Mouse (Mus musculus) heart, postnatal 36 days (tissue): ENCODE data around the gene Padi3. TPM values are rescaled to one million over a fixed set of nuclear protein-coding genes. Genes with fewer than 3 reads are reported as not detected.

Experiments used
- DNase-seq, 2 experiments: peaks; one replicate each; pipeline ENCODE4 v3.0.0; 2021 to 2022
- intact Hi-C: fragments of 180-260 bp; cut with DNase I; formaldehyde crosslinking; loops from one replicate; pipeline ENCODE4 v1.15.1; 2025
- total RNA-seq, 2 experiments: library from RNA; stranded (reverse); gene quantifications; 2 replicates each; pipeline ENCODE4 v1.2.3; 2021

The Padi3 gene
- total RNA-seq, 2 experiments from 2014 or later, result 0.14 to 0.19 TPM

DNA sequence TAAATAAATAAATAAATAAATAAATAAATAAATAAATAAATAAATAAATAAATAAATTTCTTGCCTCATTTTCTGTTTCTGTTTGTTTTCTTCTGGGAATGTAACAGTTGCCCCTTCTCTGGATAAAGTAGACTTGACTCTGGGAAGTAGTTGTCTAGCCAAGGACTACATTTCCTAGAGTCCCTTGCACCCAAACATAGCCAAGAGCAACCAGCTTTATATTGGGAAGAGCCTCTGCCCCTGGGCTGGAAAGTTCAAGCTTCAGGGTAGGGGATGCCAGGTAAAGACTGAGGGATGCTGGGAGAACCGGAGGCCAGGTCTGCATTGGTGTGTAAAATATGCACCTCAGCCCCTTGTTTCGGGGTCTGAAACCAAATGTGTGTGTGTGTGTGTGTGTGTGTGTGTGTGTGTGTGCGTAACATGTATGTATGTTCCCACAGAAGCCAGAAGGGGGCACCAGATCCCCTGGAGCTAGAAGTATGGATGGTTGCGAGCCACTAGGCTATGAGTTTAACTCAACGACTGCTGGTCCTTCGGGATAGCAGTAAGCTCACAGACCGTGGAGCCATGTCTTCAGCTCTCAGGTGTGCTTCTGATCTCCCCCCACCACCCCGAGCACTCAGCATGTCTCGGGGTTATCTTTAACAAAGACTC, 26.0 kb downstream of the Padi3 start:
- no peak for DNase-seq
- intact Hi-C loops, result no loop called here

DNA sequence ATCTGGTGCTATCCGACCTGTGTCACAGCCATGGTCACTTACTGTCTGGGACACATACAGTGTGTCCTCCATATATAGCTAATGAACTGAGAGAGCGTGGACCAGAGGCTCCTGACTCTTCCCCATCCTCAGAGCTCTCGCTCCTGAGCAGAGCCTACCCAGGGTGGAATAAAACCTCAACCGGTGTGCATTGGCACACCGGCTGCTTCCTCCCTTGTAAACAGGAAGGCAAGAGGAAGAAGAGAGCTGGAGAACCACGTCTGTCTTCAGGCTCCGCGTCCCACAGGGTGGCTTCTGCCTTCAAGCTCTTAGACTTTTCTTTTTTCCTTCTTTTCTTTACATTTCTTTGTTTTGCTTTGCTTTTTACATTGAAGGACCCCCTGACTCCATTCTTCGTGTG, 27.6 kb downstream of the Padi3 start:
- no peak for DNase-seq
- intact Hi-C loops, result no loop called here

DNA sequence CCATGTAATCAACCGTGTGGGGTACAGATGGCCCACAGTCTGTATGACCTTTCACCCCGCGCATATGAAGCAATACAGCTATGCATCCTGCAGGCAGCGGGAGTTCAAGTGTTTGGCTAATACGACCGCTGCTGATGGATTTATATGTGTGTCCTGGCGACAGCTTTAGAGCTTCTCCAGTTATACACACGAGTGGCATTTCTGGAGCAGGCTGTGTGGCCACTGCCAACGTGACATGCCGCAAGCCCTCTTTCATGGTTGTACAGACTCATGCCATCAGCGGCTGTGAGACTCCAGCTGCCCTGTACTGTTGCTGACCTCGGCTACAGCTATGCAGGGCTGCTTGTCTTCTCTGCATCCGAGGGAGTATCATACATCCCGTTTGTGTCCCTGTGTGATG, 29.9 kb downstream of the Padi3 start:
- intact Hi-C loops, result no loop called here
- DNase-seq, result no peak

DNA sequence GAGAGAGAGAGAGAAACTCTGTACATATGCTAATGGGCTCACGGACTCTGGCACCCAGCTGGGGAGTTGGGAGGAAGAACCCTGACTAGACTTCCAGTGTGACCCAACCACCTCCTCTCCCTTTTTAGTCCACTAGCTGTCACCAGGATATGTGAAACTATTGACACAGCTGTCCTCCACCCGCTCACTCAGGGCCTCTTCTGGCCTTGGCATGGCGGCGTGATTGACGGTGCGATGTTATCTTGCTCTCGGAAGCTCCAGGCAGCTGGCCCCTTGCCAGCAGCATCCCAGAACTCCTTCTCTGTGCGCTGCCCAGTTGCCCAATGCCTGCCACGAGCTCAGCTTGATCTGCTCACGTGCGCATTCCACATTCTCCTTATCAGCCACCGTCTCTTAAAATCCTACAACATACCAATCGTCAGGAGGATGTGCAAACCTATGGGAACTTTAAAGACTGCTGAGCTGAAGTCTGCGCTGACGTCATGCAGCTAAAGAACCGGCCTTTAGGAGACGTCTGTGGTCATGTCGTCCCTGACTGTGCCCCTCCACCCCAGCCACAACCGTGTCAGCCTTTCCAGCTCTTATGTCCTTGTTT, 30.5 kb downstream of the Padi3 start:
- no peak for DNase-seq
- intact Hi-C loops, result no loop called here

DNA sequence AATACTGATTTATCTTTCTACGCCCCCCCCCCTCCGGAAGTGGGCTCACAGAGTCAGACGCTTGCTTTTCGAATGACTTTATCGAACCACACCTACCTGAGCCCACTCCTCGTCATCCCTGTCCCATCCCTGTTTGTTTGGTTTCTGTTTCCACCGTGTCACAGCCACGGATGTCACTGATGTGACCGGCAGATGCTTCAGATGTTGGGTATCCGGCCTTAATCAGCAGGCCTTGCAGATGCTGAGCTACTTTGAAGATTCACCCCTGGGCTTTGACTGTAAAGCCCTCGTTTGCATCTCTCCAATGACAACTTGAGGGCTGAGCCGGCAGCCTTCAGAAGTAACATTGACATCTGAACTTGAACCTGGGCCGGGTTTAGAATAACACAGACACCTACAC, 33.8 kb downstream of the Padi3 start:
- DNase-seq, result no peak
- intact Hi-C loops, result no loop called here

DNA sequence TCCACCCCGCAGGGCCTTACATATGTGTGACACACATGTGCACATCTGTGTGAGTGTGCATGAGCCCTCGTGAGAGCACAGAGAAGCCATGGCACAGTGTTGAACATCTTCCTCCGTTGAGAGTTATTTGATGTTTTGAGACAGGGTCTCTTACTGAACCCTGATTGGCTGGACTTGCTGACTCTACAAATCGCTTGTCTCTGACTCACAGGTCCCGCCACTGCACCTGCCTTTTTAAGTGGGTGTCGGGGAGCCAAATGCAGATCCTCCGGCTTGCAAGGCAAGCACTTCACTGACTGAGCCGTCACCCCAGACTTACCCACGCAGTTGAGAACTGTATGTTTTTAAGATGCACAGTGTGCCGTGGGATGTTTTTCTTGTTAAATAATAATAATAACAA, 34.6 kb downstream of the Padi3 start:
- intact Hi-C loops, result no loop called here
- no peak for DNase-seq

DNA sequence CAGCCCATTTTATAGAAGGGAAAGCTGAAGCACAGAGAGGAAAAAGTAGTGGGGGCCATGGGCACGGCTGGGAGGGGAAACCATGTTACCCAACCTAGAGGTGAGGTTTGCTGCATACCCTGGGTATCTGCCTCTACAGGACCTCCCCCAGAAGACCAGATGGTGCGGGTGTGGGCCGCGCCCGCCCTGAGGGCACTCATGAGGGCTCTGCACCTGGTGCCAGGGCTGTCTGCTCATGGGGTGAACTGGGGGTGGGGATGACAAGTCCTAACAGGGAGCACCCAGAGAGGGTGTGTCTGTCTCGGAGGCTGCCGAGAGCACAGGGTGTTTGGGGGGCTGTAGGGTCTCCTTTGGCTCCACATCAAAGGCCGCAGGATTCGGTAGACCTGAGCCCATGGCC, 35.6 kb downstream of the Padi3 start:
- DNase-seq, result no peak
- intact Hi-C loops, result no loop called here

DNA sequence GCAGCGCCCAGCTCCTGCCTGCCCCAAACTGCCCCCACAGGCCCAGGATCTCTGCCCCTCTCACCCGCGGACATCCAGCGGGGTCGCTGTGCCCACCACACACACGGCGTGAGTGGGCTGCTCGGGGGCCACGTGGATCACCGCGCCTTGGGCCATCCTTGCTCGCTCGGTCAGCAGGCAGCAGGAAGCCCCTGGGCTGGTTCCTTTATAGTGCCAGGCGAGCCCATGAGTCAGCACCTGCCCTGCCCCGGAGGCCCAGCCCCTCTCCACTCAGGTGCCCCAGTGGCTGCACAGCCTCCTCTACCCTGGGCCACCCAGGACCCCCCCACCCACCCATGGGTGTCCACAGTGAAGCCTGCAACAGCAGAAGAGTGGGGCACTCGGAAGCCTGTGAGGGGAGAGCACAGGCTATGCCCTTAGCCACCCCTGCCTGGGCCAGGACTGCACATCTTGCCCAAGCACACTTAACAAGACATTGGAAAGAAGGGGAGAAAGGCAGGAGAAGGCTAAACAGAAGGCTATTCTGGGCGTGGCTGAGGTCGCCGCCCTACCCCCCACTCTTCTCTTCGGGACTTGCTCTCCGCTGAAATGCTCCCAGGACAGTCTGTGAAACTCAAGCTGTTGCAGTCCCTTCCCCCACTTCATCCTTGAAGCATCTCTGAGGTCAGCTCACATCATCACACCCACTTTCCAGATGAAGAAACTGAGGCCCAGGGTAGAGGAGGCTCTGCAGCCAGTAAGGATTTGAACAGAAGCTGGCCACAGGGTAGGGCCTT, 36.2 kb downstream of the Padi3 start, which contains the start of gene Padi4:
TSS of gene Padi4 (minus strand) at position 212 of the 776 bp plus-strand sequence.
- intact Hi-C loops, result no loop called here
- no peak for DNase-seq

DNA sequence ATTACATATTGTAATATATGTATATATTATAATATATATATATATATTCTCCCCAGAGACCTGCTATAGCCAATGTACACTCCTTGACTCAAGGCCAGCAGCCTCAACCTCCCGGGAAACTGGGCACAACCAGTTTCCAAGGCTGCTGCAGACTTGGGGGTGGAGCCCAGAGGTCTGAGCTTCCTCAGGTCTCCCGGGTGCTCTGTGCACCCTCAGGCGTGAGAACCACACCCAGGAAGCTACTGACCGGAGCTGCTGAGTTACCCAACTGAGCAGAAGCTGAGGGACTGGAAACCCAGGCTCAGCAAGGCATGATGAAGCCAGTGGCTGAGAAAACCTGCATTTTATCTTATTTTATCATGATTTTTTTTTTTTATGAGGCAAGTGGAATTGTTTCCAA, 39.4 kb downstream of the Padi3 start:
- no peak for DNase-seq
- intact Hi-C loops, result no loop called here

DNA sequence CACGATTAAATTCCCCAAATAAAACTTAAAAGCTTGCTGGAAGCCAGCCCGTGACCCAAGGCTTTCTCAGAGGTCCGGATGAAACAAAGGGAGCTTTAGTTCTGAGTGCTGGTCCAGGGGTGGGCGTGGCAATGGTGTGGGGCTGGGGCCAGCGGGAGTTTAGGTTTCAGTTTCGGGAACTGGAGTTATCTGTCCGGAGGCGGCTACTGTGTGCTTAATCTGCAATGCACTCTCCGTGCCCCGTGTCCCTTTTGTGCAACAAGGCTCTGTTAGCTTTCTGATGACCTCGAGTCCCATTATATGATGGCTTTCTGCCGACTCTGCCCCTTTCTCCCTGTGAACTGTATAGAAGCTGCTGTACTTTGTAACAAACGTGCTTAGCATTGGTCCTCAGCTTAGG, 40.0 kb downstream of the Padi3 start:
- intact Hi-C loops, result no loop called here
- DNase-seq, result peak; percentile 51 to 66

DNA sequence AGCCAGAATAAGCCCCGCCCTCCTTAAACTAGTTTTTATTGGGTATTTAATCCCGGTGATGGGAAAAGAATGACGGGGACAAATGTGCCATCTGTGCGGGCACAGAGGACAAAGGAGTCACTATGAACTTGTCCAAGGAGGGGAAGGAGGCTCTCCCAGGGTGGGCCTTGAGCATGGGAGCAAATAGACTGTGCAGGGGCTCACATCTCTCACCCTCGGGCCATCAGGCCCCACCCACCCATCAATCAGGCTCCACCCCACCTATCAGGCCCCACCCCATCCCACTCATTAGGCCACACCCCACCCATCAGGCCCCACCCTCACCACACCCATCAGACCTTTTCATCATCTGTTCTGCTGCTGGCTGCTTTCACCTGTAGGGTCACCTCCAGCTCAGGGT, 41.5 kb downstream of the Padi3 start:
- no peak for DNase-seq
- intact Hi-C loops, result no loop called here

DNA sequence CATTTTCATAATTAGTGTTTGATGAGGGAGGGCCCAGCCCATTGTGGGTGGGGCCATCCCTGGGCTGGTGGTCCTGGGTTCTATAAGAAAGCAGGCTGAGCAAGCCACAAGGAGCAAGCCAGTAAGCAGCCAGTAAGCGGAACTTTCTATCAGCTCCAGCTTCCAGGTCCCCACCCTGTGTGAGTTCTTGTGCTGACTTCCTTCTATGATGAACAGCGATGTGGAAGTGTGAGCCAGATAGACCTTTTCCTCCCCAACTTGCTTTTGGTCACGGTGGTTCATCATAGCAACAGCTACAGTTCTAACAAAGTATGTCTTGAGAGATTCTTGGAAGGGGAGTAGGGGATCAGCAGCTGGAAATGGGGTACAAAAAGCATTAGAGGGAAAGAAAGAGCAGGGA, 44.5 kb downstream of the Padi3 start:
- DNase-seq, result no peak
- intact Hi-C loops, result no loop called here

DNA sequence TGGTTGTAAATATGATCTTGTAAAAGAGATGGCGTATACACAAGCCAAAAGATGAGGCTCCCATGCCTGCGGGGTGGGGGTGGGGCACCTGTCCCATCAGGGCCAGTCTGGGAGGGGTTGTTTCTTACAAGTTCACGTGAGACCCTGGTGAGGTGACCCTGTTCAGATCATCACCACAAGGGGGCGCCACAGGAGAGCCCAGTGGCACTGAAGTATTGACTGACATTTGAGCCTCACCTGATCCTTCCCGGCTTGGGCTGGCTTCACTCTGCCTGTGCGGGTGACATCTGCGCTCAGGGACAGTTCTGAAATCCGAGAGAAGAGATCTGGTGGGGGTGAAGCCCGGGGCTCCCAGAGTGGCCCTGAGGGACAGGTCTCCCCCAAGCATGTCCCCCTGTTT, 47.3 kb downstream of the Padi3 start:
- intact Hi-C loops, result no loop called here
- DNase-seq, result peak; percentile 57 to 68

DNA sequence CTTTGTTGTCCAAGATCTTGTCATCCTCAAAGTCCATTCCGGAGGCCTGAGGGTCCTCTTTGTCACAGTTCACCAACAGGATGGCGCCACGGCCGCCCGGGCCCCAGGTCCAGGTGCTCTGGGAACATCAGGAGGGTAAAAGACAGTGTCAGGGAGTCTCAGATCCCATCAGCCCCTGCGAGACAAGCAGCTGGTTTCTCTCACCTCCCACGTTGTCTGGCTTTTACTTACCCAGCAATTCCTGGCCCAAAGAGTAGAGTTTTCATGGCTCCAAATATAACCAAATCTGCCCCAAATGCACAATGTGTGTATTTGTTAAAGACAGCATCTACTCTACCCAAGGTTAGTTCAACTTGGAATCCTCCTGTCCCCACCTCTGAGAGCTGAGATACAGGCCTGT, 48.8 kb downstream of the Padi3 start:
- intact Hi-C loops, result no loop called here
- no peak for DNase-seq

DNA sequence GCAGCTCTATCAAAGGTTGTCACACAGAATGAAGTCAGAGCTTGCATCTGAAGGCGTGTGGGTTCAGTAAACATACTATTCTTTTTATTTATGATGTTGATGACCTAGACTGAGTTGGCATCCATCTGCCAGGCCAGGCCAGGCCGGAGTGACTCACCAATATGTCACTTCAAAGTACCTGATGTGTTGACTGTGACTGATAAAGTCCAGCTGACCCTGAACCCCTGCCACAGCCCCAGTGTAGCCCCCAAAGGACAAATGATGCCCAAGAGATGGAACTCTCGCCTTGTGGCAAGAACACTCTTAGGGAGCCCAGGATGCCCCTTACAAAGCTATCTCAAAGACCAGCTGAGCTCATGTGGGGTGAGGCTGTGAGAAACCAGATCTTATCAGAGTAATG, 54.6 kb downstream of the Padi3 start:
- no peak for DNase-seq
- intact Hi-C loops, result no loop called here

DNA sequence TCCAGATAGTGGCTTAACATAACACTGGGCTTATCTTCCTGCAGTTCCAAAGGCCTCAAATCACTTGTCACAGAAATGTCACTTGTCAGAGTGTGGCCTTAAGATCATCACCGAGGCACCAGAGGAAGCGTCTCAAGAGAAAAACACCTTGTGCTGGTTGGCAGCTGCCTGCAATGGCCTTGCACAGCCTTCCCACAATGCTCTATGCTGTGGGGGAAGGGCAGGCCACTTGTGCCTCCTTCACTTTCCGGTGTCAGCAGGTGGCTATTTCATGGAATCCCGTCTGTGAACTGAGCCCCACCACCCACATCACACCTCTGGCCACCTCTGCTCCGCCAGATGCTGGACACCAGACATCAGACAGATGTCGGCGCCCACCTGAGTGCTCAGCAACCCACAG, 57.1 kb downstream of the Padi3 start:
- no peak for DNase-seq
- intact Hi-C loops, result no loop called here

DNA sequence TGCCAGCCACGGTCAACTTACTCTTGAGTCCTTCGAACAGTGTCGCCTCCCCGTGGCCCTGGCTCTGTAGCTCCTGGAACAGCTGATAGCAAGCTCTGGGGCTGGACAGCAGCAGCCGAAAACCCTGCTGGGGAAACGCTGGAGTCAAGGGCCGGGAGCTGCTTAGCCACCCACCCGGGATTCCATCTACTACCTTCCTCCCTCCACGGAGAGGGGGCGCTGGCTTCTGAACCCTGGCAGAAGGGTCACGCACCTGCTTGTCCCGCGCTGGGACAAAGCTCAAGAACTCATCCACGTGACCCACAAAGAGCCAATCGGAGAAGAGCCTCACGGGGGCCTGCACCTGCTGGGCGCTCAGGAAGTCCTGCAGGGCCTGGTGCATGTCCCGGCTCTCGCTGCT, 60.1 kb downstream of the Padi3 start:
- DNase-seq, result no peak
- intact Hi-C loops, result no loop called here

DNA sequence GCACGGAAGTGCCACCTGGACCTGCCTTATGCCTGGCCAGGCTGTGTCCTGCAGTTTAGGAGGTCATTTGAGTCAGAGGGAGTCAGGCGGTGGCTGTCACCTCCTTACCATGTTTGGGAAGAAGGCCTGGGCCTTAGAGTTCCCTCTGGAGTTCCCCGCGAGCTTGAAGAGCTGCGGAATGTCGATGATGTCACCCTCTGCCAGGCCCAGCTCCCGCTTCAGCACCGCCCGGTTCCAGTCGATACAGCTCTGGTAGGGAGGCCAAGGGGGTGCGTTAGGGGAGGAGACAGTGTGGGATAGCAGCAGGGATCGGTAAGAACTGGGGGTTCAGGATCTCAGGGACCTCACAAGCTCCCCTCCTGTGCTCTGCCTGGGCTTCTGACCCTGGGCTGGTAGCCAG, 62.5 kb downstream of the Padi3 start:
- intact Hi-C loops, result no loop called here
- DNase-seq, result no peak

DNA sequence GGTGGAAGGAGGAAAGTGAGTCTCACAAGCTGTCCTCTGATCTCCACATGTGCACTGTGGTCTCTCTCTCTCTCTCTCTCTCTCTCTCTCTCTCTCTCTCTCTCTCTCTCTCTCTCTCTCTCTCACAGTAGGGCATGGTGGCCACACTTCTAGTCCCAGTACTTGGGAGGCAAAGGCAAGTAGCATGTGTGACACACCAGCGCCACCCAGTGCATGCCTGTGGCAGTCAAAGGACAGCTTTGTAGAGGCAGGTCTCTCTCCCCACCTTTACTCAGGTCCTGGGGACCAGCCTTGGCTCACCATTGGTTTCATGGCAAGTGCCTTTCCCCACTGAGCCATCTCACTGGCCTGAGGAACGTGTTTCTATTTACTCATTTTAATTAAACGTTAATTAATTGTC, 65.8 kb downstream of the Padi3 start:
- DNase-seq, result peak; percentile 25 to 28
- intact Hi-C loops, result no loop called here

DNA sequence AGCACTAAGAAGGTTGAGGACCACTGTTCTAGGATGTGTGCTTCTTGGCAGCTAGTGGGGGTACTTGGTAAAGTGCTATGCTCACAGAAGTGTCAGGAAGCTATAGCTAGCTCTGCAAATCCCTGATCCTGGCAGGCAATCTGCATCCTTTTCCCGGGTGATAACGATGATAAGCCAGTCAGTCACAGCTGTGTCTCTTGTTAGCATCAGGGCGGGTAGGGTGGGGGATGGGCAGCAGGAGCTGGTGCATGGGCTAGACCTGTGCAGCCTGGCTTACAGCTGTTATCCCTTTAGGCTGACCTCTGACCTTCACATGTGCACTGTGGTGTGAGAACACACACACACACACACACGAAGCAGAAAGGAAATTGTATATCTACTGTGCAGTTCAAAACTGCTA, 67.4 kb downstream of the Padi3 start:
- DNase-seq, result no peak
- intact Hi-C loops, result no loop called here

DNA sequence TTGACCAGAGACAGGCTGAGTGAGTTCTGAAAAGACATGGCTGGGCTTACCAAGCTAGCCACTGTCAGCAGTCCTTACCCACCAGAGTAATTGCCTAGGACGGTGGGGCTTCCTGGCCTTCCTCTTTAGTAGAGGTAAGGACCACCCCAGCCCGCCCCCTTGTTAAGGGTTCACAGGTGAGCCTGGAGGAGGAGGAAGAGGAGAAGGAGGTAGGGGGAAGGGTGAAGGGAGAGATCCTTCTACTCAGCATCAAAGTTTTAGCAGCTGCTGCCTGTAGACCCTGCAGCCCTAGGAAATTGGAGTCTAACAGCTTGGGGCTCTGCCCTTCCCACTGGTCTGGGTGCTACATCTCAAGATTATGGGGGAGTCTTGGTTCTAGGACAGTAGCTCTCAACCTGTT, 67.9 kb downstream of the Padi3 start, which contains the start of gene Padi6:
TSS of gene Padi6 (minus strand) at position 101 of the 400 bp plus-strand sequence.
- intact Hi-C loops, result no loop called here
- no peak for DNase-seq

DNA sequence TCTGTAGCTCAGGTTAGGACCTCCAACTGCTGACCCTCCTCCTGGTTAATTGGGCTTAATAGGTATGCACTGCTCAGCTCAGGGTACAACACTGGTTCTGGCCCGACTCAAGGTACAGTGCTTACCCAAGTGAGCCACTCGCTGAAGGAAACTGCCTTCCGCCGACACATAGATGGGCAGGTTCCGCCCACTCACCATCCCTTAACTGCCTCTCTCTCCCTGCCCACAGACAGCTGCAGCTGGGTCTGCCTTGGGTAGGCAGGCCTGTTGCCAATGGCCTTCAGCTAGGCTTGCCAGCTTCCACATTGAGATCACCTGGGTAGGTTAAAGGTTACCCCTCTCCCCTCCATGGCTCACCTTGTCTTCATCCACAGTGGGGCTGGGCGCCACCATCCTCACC, 69.0 kb downstream of the Padi3 start:
- DNase-seq, result no peak
- intact Hi-C loops, result no loop called here
